Mouse (Mus musculus): ENCODE results near the gene Slc24a2. TPM values are rescaled to one million over a fixed set of nuclear protein-coding genes. Genes with fewer than 3 reads are reported as not detected.

The Slc24a2 gene
- polyA plus RNA-seq, 1 experiment: not detected

GRCm38 (mm10) chr4:87090841-87091240, 139.4 kb downstream of the Slc24a2 start:
- TF ChIP-seq POLR2A (IDR thresholded peaks at IDR 0.05; ENCODE audit: insufficient read depth, low read depth, low read length) (no peak), CTCF (IDR thresholded peaks at IDR 0.05; ENCODE audit: insufficient read depth, low read depth, low read length) (no peak)
- H3K27ac ChIP-seq (ENCODE audit: insufficient read depth, low read depth, low read length): no peak overlapping the region
- no peak overlapping the region for H3K4me3 ChIP-seq (ENCODE audit: insufficient read depth, low read depth, low read length)
- no peaks in the 10 kb centered on the region for H3K4me1 ChIP-seq (ENCODE audit: control insufficient read depth, insufficient read depth, low read length)

GRCm38 (mm10) chr4:87088713-87089112, 141.6 kb downstream of the Slc24a2 start:
- Histone ChIP-seq H3K4me1 (ENCODE audit: control insufficient read depth, insufficient read depth, low read length) (no peaks in the 10 kb centered on the region), H3K27ac (ENCODE audit: insufficient read depth, low read depth, low read length) (no peak overlapping the region), H3K4me3 (ENCODE audit: insufficient read depth, low read depth, low read length) (no peak overlapping the region)
- WGBS: 54% methylated on average over 6 of the region's 6 CpGs
- TF ChIP-seq POLR2A (IDR thresholded peaks at IDR 0.05; ENCODE audit: insufficient read depth, low read depth, low read length) (no peak), CTCF (IDR thresholded peaks at IDR 0.05; ENCODE audit: insufficient read depth, low read depth, low read length) (no peak)

- 87% methylated on average over 5 of the region's 5 CpGs for WGBS
- Histone ChIP-seq H3K4me3 (ENCODE audit: insufficient read depth, low read depth, low read length) (no peak overlapping the region), H3K4me1 (ENCODE audit: control insufficient read depth, insufficient read depth, low read length) (no peaks in the 10 kb centered on the region), H3K27ac (ENCODE audit: insufficient read depth, low read depth, low read length) (no peak overlapping the region)
- TF ChIP-seq CTCF (IDR thresholded peaks at IDR 0.05; ENCODE audit: insufficient read depth, low read depth, low read length): no peak
- no peak for TF ChIP-seq POLR2A (IDR thresholded peaks at IDR 0.05; ENCODE audit: insufficient read depth, low read depth, low read length)
Observed at GRCm38 (mm10) chr4:87087597-87087996, 142.7 kb downstream of the Slc24a2 start.

GRCm38 (mm10) chr4:87086933-87087577, 143.2 kb downstream of the Slc24a2 start:
- H3K27ac ChIP-seq (ENCODE audit: insufficient read depth, low read depth, low read length): no peak overlapping the region
- TF ChIP-seq POLR2A (IDR thresholded peaks at IDR 0.05; ENCODE audit: insufficient read depth, low read depth, low read length) (no peak), CTCF (IDR thresholded peaks at IDR 0.05; ENCODE audit: insufficient read depth, low read depth, low read length) (no peak)
- 72% methylated on average over 11 of the region's 11 CpGs for WGBS
- H3K4me3 ChIP-seq (ENCODE audit: insufficient read depth, low read depth, low read length): no peak overlapping the region
- H3K4me1 ChIP-seq (ENCODE audit: control insufficient read depth, insufficient read depth, low read length): no peaks in the 10 kb centered on the region

- 65% methylated on average over 6 of the region's 6 CpGs for WGBS
- H3K27ac ChIP-seq (ENCODE audit: insufficient read depth, low read depth, low read length): no peak overlapping the region
- TF ChIP-seq CTCF (IDR thresholded peaks at IDR 0.05; ENCODE audit: insufficient read depth, low read depth, low read length): no peak
- no peak for TF ChIP-seq POLR2A (IDR thresholded peaks at IDR 0.05; ENCODE audit: insufficient read depth, low read depth, low read length)
- no peaks in the 10 kb centered on the region for H3K4me1 ChIP-seq (ENCODE audit: control insufficient read depth, insufficient read depth, low read length)
- H3K4me3 ChIP-seq (ENCODE audit: insufficient read depth, low read depth, low read length): no peak overlapping the region
Observed at GRCm38 (mm10) chr4:87081321-87081720, 149.0 kb downstream of the Slc24a2 start.

- no peak overlapping the region for H3K4me3 ChIP-seq (ENCODE audit: insufficient read depth, low read depth, low read length)
- no peaks in the 10 kb centered on the region for H3K4me1 ChIP-seq (ENCODE audit: control insufficient read depth, insufficient read depth, low read length)
- 88% methylated on average over 4 of the region's 4 CpGs for WGBS
- no peak overlapping the region for H3K27ac ChIP-seq (ENCODE audit: insufficient read depth, low read depth, low read length)
- TF ChIP-seq CTCF (IDR thresholded peaks at IDR 0.05; ENCODE audit: insufficient read depth, low read depth, low read length): no peak
- no peak for TF ChIP-seq POLR2A (IDR thresholded peaks at IDR 0.05; ENCODE audit: insufficient read depth, low read depth, low read length)
Observed at GRCm38 (mm10) chr4:87079305-87079704, 151.0 kb downstream of the Slc24a2 start.

GRCm38 (mm10) chr4:87078726-87079125, 151.6 kb downstream of the Slc24a2 start:
- Histone ChIP-seq H3K4me3 (ENCODE audit: insufficient read depth, low read depth, low read length) (no peak overlapping the region), H3K4me1 (ENCODE audit: control insufficient read depth, insufficient read depth, low read length) (no peaks in the 10 kb centered on the region), H3K27ac (ENCODE audit: insufficient read depth, low read depth, low read length) (no peak overlapping the region)
- TF ChIP-seq POLR2A (IDR thresholded peaks at IDR 0.05; ENCODE audit: insufficient read depth, low read depth, low read length) (no peak), CTCF (IDR thresholded peaks at IDR 0.05; ENCODE audit: insufficient read depth, low read depth, low read length) (no peak)
- WGBS: 33% methylated on average over 2 of the region's 2 CpGs

GRCm38 (mm10) chr4:87075761-87076160, 154.5 kb downstream of the Slc24a2 start:
- no peak for TF ChIP-seq CTCF (IDR thresholded peaks at IDR 0.05; ENCODE audit: insufficient read depth, low read depth, low read length)
- TF ChIP-seq POLR2A (IDR thresholded peaks at IDR 0.05; ENCODE audit: insufficient read depth, low read depth, low read length): no peak
- Histone ChIP-seq H3K27ac (ENCODE audit: insufficient read depth, low read depth, low read length) (no peak overlapping the region), H3K4me1 (ENCODE audit: control insufficient read depth, insufficient read depth, low read length) (no peaks in the 10 kb centered on the region), H3K4me3 (ENCODE audit: insufficient read depth, low read depth, low read length) (no peak overlapping the region)
- WGBS: 58% methylated on average over 3 of the region's 3 CpGs

GRCm38 (mm10) chr4:87068121-87068520, 162.2 kb downstream of the Slc24a2 start:
- Histone ChIP-seq H3K4me3 (ENCODE audit: insufficient read depth, low read depth, low read length) (no peak overlapping the region), H3K27ac (ENCODE audit: insufficient read depth, low read depth, low read length) (no peak overlapping the region), H3K4me1 (ENCODE audit: control insufficient read depth, insufficient read depth, low read length) (no peaks in the 10 kb centered on the region)
- TF ChIP-seq CTCF (IDR thresholded peaks at IDR 0.05; ENCODE audit: insufficient read depth, low read depth, low read length) (no peak), POLR2A (IDR thresholded peaks at IDR 0.05; ENCODE audit: insufficient read depth, low read depth, low read length) (no peak)
- 61% methylated on average over 3 of the region's 3 CpGs for WGBS
